Mouse (Mus musculus) forebrain, embryonic 12.5 days (tissue): Measurements from ENCODE around the gene Il13. TPM values are rescaled to one million over a fixed set of nuclear protein-coding genes. Genes with fewer than 3 reads are reported as not detected.

ENCODE experiments used
- ATAC-seq: fragments of 200-750 bp; cut with Nextera tagmentation; 2 replicates; pipeline ENCODE4 v1.8.0; 2017; ENCODE audit warnings: moderate TSS enrichment; ENCODE audit not compliant: low FRiP score
- H3K27ac ChIP-seq: fragments of 300-500 bp; sonication (generic); 2 replicates; pipeline ENCODE4 v1.5.1; 2016; ENCODE audit warnings: mild to moderate bottlenecking
- H3K27me3 ChIP-seq: fragments of 300-500 bp; sonication (generic); 2 replicates; pipeline ENCODE4 v1.6.1; 2016; ENCODE audit warnings: mild to moderate bottlenecking
- H3K36me3 ChIP-seq: fragments of 300-500 bp; sonication (generic); replicated peaks from 2 replicates; pipeline ENCODE4 v1.6.1; 2016; ENCODE audit warnings: mild to moderate bottlenecking
- H3K4me1 ChIP-seq: fragments of 300-500 bp; sonication (generic); 2 replicates; pipeline ENCODE4 v1.6.1; 2016
- H3K4me2 ChIP-seq: fragments of 300-500 bp; sonication (generic); 2 replicates; pipeline ENCODE4 v1.6.1; 2016; ENCODE audit warnings: mild to moderate bottlenecking, moderate library complexity
- H3K4me3 ChIP-seq: fragments of 300-500 bp; sonication (generic); replicated peaks from 2 replicates; pipeline ENCODE4 v1.5.1; 2016; ENCODE audit warnings: mild to moderate bottlenecking
- H3K9ac ChIP-seq: fragments of 300-500 bp; sonication (generic); 2 replicates; pipeline ENCODE4 v1.6.1; 2016; ENCODE audit warnings: mild to moderate bottlenecking
- H3K9me3 ChIP-seq: fragments of 300-500 bp; sonication (generic); 2 replicates; pipeline ENCODE4 v1.6.1; 2016
- WGBS: fragments of 180-500 bp; shearing (Covaris S2); methylation state at CpG from one replicate; pipeline ENCODE4 v1.1.7; 2016; 5-methylcytosine and 5-hydroxymethylcytosine counted together
- polyA plus RNA-seq: library from polyadenylated mRNA; unstranded; fragments of >200 nt; fragmentation: Nextera tagmentation; extraction: Ambion mirVana; gene quantifications from 2 replicates; pipeline ENCODE4 v1.2.1, GENCODE M21; 2016

The Il13 gene
- polyA plus RNA-seq: not detected in 2 replicates

- Histone ChIP-seq H3K4me3 (no peak within 1 kb of the TSS), H3K9ac (no peak within 1 kb of the TSS), H3K36me3 (no peaks in the 10 kb centered on the region), H3K4me2 (no peak within 1 kb of the TSS), H3K27ac (no peak within 1 kb of the TSS), H3K9me3 (no peaks in the 10 kb centered on the region), H3K4me1 (peaks cover 14% of the 10 kb centered on the region), H3K27me3 (peaks cover 33% of the 10 kb centered on the region)
- ATAC-seq: no peak
- 92% methylated on average over 8 of the region's 8 CpGs for WGBS
These were observed at the start of gene Il13 for GRCm38 (mm10) chr11:53634556-53634955. Gene Il13, minus strand, starts transcription at chr11:53634702.

GRCm38 (mm10) chr11:53682994-53683530 is 48.6 kb upstream of the Il13 start:
- no peaks in the 10 kb centered on the region for H3K9me3 ChIP-seq
- H3K27ac ChIP-seq: no peak overlapping the region
- no peaks in the 10 kb centered on the region for H3K27me3 ChIP-seq
- no peak overlapping the region for H3K4me3 ChIP-seq
- ATAC-seq: no peak
- H3K4me2 ChIP-seq: no peak overlapping the region
- H3K36me3 ChIP-seq: peaks cover 19% of the 10 kb centered on the region; the same call in 1 of the 2 replicates
- no peak overlapping the region for H3K9ac ChIP-seq
- no peaks in the 10 kb centered on the region for H3K4me1 ChIP-seq
- WGBS: 93% methylated on average over 9 of the region's 9 CpGs

GRCm38 (mm10) chr11:53682170-53682569 is 47.7 kb upstream of the Il13 start:
- Histone ChIP-seq H3K9me3 (no peaks in the 10 kb centered on the region), H3K27me3 (no peaks in the 10 kb centered on the region), H3K4me3 (no peak overlapping the region), H3K27ac (no peak overlapping the region), H3K4me2 (no peak overlapping the region), H3K9ac (no peak overlapping the region), H3K36me3 (peaks cover 19% of the 10 kb centered on the region; the same call in 1 of the 2 replicates), H3K4me1 (no peaks in the 10 kb centered on the region)
- ATAC-seq: no peak
- 89% methylated on average over 2 of the region's 2 CpGs for whole genome bisulfite sequencing

GRCm38 (mm10) chr11:53681686-53682085 is 47.2 kb upstream of the Il13 start:
- Histone ChIP-seq H3K4me3 (no peak overlapping the region), H3K9ac (no peak overlapping the region), H3K9me3 (no peaks in the 10 kb centered on the region), H3K27me3 (no peaks in the 10 kb centered on the region), H3K4me1 (no peaks in the 10 kb centered on the region), H3K4me2 (no peak overlapping the region), H3K36me3 (peaks cover 22% of the 10 kb centered on the region), H3K27ac (no peak overlapping the region)
- no peak for ATAC-seq
- 93% methylated on average over 2 of the region's 2 CpGs for WGBS

GRCm38 (mm10) chr11:53680141-53680540 is 45.6 kb upstream of the Il13 start:
- no peak overlapping the region for H3K4me2 ChIP-seq
- no peak for ATAC-seq
- no peak overlapping the region for H3K4me3 ChIP-seq
- H3K4me1 ChIP-seq: no peaks in the 10 kb centered on the region
- H3K27me3 ChIP-seq: no peaks in the 10 kb centered on the region
- H3K36me3 ChIP-seq: peaks cover 34% of the 10 kb centered on the region
- no peaks in the 10 kb centered on the region for H3K9me3 ChIP-seq
- no peak overlapping the region for H3K27ac ChIP-seq
- 90% methylated on average over 4 of the region's 4 CpGs for WGBS
- H3K9ac ChIP-seq: no peak overlapping the region

- no peak for ATAC-seq
- H3K27ac ChIP-seq: no peak overlapping the region
- WGBS: 92% methylated on average over 4 of the region's 4 CpGs
- H3K9ac ChIP-seq: no peak overlapping the region
- no peak overlapping the region for H3K4me2 ChIP-seq
- no peaks in the 10 kb centered on the region for H3K9me3 ChIP-seq
- H3K27me3 ChIP-seq: no peaks in the 10 kb centered on the region
- peaks cover 47% of the 10 kb centered on the region for H3K36me3 ChIP-seq
- H3K4me3 ChIP-seq: no peak overlapping the region
- H3K4me1 ChIP-seq: no peaks in the 10 kb centered on the region
These were observed 36.9 kb upstream of the Il13 start for GRCm38 (mm10) chr11:53671414-53671813.

- H3K36me3 ChIP-seq: peaks cover 21% of the 10 kb centered on the region
- H3K4me1 ChIP-seq: no peaks in the 10 kb centered on the region
- no peak overlapping the region for H3K4me2 ChIP-seq
- H3K27me3 ChIP-seq: no peaks in the 10 kb centered on the region
- H3K9me3 ChIP-seq: no peaks in the 10 kb centered on the region
- H3K4me3 ChIP-seq: no peak overlapping the region
- no peak overlapping the region for H3K9ac ChIP-seq
- ATAC-seq: no peak
- H3K27ac ChIP-seq: no peak overlapping the region
- 91% methylated on average over 5 of the region's 5 CpGs for WGBS
These were observed 29.6 kb upstream of the Il13 start for GRCm38 (mm10) chr11:53664091-53664490.

GRCm38 (mm10) chr11:53662794-53663674 is 28.5 kb upstream of the Il13 start:
- H3K4me2 ChIP-seq: no peak overlapping the region
- no peaks in the 10 kb centered on the region for H3K9me3 ChIP-seq
- no peaks in the 10 kb centered on the region for H3K4me1 ChIP-seq
- ATAC-seq: no peak
- no peak overlapping the region for H3K4me3 ChIP-seq
- H3K27me3 ChIP-seq: no peaks in the 10 kb centered on the region
- 88% methylated on average over 14 of the region's 14 CpGs for WGBS
- no peak overlapping the region for H3K27ac ChIP-seq
- peaks cover 20% of the 10 kb centered on the region for H3K36me3 ChIP-seq
- no peak overlapping the region for H3K9ac ChIP-seq

- Histone ChIP-seq H3K4me1 (no peaks in the 10 kb centered on the region), H3K27me3 (no peaks in the 10 kb centered on the region), H3K4me2 (no peak overlapping the region), H3K27ac (no peak overlapping the region), H3K36me3 (peaks cover 20% of the 10 kb centered on the region; the same call in 1 of the 2 replicates), H3K9ac (no peak overlapping the region), H3K4me3 (no peak overlapping the region), H3K9me3 (no peaks in the 10 kb centered on the region)
- no peak for ATAC-seq
- WGBS: 88% methylated on average over 6 of the region's 6 CpGs
These were observed 23.3 kb upstream of the Il13 start for GRCm38 (mm10) chr11:53657828-53658227.

- no peak for ATAC-seq
- Histone ChIP-seq H3K27me3 (no peaks in the 10 kb centered on the region), H3K4me1 (no peaks in the 10 kb centered on the region), H3K4me2 (no peak overlapping the region), H3K9me3 (no peaks in the 10 kb centered on the region), H3K27ac (no peak overlapping the region), H3K36me3 (peaks cover 23% of the 10 kb centered on the region; the same call in 1 of the 2 replicates), H3K4me3 (no peak overlapping the region), H3K9ac (no peak overlapping the region)
- WGBS: 93% methylated on average over 8 of the region's 8 CpGs
These were observed 22.9 kb upstream of the Il13 start for GRCm38 (mm10) chr11:53657381-53657780.

GRCm38 (mm10) chr11:53656558-53657202 is 22.2 kb upstream of the Il13 start:
- H3K27ac ChIP-seq: no peak overlapping the region
- H3K36me3 ChIP-seq: peaks cover 29% of the 10 kb centered on the region
- no peaks in the 10 kb centered on the region for H3K9me3 ChIP-seq
- WGBS: 93% methylated on average over 9 of the region's 9 CpGs
- no peak overlapping the region for H3K4me2 ChIP-seq
- H3K4me1 ChIP-seq: no peaks in the 10 kb centered on the region
- H3K27me3 ChIP-seq: no peaks in the 10 kb centered on the region
- H3K9ac ChIP-seq: no peak overlapping the region
- no peak overlapping the region for H3K4me3 ChIP-seq
- ATAC-seq: no peak

- H3K4me2 ChIP-seq: no peak overlapping the region
- no peak overlapping the region for H3K9ac ChIP-seq
- H3K4me1 ChIP-seq: no peaks in the 10 kb centered on the region
- H3K9me3 ChIP-seq: no peaks in the 10 kb centered on the region
- ATAC-seq: no peak
- no peak overlapping the region for H3K27ac ChIP-seq
- H3K27me3 ChIP-seq: no peaks in the 10 kb centered on the region
- no peak overlapping the region for H3K4me3 ChIP-seq
- peaks cover 45% of the 10 kb centered on the region for H3K36me3 ChIP-seq
- WGBS: 91% methylated on average over 5 of the region's 5 CpGs
These were observed 20.5 kb upstream of the Il13 start for GRCm38 (mm10) chr11:53655043-53655442.
